Mouse (Mus musculus): ENCODE measurements around the gene Tmem30a.
A peak's percentile ranks its signal among the peaks of the same experiment; 100 is the strongest.

Gene Tmem30a

GRCm38 (mm10) chr9:79792841-79793835 is at the start of gene Tmem30a:
Gene Tmem30a, minus strand, starts transcription at chr9:79793507.
- DNase-seq, result peak; percentile 92 to 96

GRCm38 (mm10) chr9:79842615-79843014 is 49.3 kb upstream of the Tmem30a start:
- DNase-seq, result no peak

GRCm38 (mm10) chr9:79842028-79842427 is 48.7 kb upstream of the Tmem30a start:
- DNase-seq, result no peak

GRCm38 (mm10) chr9:79831294-79831693 is 38.0 kb upstream of the Tmem30a start:
- no peak for DNase-seq

DNA sequence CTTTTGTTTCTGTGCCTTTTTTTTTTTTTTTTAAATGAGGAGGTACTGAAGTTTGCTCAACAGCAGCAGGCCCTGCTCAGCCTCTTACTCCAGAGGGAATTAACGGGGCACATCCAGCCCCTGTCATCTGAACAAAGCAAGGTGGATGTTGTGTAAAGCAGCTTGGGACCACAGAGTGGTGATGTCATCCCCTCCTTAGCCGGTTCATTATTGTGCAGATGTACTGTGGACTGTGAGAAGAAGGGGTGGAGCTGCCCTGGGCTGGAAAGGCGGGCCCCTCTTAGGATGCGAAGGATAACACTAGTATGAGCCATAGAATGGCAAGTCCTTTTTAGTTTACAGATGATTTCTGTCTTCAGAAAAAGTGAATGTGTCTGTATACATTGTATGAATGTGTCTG is 37.6 kb upstream of the Tmem30a start:
- DNase-seq, result no peak

GRCm38 (mm10) chr9:79829842-79830800 is 36.8 kb upstream of the Tmem30a start:
- no peak for DNase-seq

DNA sequence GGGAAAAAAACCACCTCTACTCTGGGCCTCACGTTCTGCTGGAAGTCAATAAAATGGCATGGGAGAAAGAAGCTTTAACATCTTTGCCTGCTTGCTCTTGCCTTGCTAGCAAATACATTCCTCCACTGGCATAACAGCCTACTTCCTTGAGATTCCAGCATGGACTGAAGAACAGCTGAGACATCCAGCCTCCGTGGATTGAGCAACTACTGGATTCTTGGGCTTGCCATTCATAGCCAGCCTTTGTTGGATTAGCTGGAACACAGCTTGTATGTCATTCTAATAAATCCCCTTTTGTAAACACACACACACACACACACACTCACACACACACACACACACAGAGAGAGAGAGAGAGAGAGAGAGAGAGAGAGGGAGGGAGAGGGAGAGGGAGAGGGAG is 33.8 kb upstream of the Tmem30a start:
- no peak for DNase-seq

GRCm38 (mm10) chr9:79825526-79825925 is 32.2 kb upstream of the Tmem30a start:
- DNase-seq, result no peak

GRCm38 (mm10) chr9:79823856-79824255 is 30.5 kb upstream of the Tmem30a start:
- DNase-seq, result no peak

DNA sequence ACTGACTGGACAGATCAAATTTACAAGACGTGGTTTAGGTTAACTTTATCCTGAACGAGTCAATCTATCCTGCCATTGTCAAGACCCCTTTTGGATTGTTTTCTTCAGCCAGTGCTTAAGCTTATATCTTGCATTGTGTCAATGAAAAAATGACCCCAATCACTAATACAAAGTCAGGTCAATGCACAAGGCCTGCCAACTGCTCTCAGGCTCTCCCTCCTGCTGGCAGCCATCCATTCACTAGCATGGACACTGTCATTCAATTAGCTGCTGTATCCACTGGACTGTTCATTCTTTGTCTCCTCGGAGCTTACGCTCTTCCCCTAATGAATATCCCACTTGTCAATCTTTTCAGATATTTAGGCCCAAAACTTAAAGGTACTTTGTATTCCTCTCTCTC is 30.1 kb upstream of the Tmem30a start:
- DNase-seq, result no peak

- no peak for DNase-seq
Observed at GRCm38 (mm10) chr9:79816464-79816863, 23.2 kb upstream of the Tmem30a start.

DNA sequence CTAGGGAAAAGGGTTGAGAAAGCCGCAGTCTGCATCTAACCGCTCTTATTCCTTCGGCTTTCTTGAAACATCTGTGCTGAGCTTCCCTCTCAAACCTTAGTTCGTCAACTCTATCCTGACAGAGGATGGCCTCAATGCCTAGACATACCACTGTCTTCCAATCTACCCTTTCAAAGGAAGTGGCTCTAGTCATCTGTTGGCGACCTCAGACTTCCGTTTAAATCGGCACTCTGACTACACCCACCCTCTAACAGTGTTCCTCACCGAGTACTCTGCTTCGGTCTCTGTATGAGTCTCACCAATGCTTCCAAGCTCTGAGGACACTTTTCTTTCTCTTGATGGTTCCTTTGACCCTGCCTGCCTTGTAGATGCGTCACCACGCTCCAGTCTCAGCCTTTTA is 22.7 kb upstream of the Tmem30a start:
- no peak for DNase-seq

- no peak for DNase-seq
Observed at GRCm38 (mm10) chr9:79814592-79814991, 21.3 kb upstream of the Tmem30a start.

- no peak for DNase-seq
Observed at GRCm38 (mm10) chr9:79810969-79811902, 17.9 kb upstream of the Tmem30a start.

- no peak for DNase-seq
Observed at GRCm38 (mm10) chr9:79810534-79810933, 17.2 kb upstream of the Tmem30a start.

- no peak for DNase-seq
Observed at GRCm38 (mm10) chr9:79809411-79809810, 16.1 kb upstream of the Tmem30a start.

DNA sequence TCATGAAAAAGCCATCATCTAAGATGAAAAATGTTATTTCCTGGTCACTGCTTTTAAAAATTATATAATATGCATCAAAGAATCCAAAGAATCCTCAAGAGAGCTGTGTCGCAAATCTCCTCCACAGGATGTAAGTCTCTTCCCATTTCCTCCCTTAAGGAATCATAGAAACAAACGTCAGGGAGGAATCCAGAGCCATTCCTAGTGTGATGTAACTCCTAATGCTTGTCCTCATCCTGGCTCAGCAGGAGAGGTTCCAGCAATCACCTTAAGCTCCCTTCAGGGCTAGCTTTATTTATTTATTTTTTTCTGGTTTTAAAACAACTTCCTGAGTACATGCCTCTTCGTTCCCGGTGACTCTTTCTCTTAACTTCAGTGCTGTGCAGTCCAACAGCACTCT is 13.9 kb upstream of the Tmem30a start:
- no peak for DNase-seq

DNA sequence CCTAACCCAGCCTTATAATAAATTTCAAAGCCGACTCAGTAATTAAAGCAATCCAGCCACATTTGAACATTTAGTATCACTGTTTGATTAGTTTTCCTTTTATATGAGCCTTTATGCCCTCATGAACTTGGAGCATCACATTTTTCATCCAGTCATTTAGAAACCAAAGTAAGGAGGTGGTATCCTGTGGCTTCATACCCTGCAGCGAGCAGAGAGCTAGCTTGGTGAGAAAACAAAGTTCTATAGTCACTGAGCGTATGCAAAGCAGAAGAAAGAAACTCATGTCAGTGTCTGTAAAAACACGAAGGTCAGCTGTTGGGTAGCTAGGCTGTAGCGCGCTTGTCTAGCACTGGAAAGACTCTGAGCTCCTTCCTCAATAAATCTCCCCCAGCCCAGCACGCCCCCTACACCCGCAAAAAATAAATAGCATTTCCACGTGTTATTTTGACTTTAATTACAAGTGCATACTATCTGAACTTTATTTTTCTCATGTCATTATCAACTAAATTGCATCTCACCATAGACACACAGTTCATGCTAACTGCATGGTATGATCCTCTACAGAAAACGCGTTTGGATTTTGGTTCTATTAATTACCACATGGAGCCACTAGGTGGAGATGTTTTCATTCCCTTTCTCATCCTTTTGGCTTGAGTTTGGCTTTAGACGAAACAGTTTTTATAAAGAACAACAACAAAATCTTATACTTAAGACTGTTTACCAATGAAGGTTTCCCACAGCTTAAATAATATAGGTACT is 13.2 kb upstream of the Tmem30a start:
- DNase-seq, result no peak

DNA sequence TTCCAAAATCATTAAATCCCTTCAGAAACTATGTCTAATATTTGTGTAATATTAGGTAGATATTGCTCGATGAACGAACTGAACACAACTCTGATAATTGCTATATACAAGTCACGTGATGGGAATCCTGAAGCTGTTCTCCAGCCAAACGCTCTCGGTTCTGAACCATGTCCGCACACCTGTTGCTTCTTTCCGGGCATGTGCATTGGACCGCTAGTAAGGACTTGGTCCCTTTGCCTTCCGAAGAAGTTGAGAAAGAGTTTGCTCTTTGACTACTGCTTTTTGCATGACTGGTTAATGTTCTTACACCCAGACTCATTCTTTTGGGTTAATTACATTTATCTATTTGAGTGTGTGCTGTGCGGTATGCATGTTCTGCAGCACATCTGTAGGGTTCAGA is 12.1 kb upstream of the Tmem30a start:
- DNase-seq, result no peak

DNA sequence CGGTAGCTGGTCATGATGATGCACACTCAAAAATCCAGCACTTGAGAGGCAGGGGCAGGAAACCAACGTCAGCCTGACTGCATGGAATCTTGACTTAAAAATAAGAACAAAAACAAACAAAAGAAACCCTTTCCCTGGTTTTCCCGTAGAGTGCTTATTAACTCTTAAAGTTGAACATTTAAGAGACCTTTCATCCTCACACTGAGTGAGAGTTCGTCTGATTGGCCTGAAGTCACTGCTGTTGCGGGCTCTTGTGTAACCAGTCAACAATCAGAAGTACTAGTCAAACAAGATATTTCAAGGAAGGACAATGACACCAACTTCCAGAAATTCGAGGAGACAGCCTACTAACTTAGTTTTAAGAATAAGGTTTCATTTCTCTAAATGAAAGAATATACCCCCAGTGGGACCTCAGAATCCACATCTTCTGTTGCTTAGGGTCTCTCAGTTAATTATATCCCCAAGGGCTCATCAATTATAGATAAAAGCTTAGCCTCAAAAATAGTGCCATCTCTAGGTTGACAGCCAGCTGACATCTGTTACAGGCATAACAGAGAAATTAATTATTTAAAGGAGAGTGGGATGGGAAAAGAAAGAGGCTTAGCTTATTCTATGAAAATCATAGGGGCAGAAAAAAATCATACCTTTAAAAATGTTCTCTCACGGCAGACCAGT is 3.3 kb upstream of the Tmem30a start:
- no peak for DNase-seq

GRCm38 (mm10) chr9:79795076-79795475 is 1.8 kb upstream of the Tmem30a start:
- DNase-seq, result no peak

Measured in kidney, postnatal 4 days (tissue).